Mouse (Mus musculus): ENCODE measurements around the gene Dhrs9.

The Dhrs9 gene

GRCm38 (mm10) chr2:69418294-69418881 is 38.1 kb downstream of the Dhrs9 start:
- DNase-seq (ENCODE audit: low read depth, low spot score), result peak; percentile 30

- DNase-seq (ENCODE audit: low read depth, low spot score), result no peak
Observed at GRCm38 (mm10) chr2:69424829-69425228, 44.6 kb downstream of the Dhrs9 start.

DNA sequence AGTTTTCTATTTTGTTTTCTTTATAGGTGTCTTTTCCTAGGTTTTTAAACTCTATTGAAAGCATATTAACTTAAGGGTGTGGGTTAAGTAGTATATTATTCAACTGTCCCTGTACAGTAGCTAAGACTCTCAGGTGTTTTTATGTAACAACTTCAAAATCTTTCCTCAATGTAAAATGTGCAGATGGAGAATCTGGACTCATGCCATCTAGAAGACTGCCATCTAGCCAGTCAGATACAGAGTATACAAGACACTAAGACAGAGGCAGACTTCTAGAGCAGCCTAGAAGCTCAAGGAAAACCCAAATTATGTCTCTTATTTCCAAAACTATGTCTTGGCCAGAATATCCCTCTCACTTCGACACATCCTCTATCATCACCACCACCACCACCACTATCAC is 45.8 kb downstream of the Dhrs9 start:
- no peak for DNase-seq (ENCODE audit: low read depth, low spot score)

DNA sequence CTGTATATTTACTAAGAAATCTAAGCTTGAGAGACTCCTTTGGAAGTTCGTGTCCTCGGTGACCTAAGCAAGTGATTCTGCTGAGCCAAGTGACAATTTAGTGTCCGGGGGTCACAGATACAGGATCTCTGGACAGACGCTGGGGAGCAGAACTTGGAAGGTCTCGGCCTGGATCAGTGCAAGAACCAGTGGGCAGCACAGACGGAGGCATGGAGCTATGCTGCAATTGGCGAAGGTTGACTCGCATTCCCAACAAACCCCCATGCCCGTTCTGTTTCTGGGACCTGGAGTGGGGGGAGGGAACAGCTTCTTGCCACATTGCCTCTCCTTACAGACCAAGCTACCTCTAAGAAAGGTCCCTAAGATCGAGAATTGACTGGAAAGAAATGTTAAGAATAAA is 46.9 kb downstream of the Dhrs9 start:
- DNase-seq (ENCODE audit: low read depth, low spot score), result no peak

DNA sequence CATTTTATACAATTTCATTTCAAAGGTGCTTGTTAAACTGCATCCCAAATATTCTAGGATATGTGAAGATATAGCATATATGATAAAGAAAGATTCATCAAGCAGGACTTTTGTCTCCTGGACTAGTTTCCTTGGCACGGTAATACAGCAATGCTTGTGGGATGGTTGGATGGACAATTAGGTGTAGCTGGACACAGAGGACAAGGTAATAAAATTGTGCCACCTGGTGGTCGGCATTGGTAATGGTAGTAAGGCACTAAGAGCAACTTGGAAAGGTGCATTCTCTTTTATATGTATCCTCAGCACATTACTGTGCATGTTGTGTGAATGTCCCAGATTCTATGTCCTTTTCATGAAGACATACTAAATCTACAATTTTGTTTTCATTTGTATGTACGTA is 47.9 kb downstream of the Dhrs9 start:
- DNase-seq (ENCODE audit: low read depth, low spot score), result no peak

DNA sequence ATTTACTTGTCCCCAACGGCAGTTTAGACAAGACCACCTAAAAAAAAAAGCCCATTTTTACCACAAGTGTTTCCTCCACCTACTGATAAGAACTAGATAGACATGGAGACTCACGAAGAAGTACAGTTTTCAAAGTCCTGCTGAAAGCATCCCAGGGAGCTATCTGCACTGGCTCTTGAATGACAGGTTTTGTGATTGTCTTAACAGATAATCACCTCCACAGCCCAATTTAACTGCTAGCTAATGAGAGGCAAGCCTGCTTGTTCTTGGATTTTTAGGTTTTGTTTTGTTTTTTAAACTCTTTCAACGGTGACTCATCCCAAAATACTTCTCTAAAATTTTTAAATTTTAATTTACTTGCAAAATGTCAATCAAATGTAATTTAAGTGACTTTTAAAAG is 61.4 kb downstream of the Dhrs9 start:
- DNase-seq (ENCODE audit: low read depth, low spot score), result no peak

DNA sequence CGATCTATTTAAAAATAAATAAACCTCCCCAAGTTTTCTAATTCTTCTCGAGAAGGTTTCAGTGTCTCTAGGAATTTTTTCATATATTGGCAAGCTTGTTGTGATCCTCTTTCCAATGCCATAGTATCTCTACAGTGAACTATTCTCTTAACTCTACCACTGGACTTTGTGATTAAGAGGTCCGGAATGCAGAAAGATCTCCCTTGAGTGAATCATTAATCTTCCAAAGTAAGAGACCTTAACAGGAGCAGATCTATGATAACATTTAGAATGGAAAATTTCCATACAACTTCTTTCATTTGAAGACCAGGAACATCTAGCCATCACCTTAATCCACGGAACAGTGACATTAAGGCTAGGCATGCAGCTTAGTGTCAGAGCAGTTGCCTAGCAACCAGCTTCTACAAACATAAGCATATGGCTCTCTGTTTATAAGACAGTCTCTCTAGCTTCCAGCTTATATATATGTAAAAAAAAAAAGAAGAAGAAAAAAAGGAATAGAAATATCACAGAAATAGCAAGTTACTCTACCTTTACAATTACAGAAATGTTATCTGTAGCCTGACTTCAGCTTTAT is 65.7 kb downstream of the Dhrs9 start:
- peak; percentile 22 for DNase-seq (ENCODE audit: low read depth, low spot score)

- DNase-seq (ENCODE audit: low read depth, low spot score), result no peak
Observed at GRCm38 (mm10) chr2:69448581-69448980, 68.3 kb downstream of the Dhrs9 start.

DNA sequence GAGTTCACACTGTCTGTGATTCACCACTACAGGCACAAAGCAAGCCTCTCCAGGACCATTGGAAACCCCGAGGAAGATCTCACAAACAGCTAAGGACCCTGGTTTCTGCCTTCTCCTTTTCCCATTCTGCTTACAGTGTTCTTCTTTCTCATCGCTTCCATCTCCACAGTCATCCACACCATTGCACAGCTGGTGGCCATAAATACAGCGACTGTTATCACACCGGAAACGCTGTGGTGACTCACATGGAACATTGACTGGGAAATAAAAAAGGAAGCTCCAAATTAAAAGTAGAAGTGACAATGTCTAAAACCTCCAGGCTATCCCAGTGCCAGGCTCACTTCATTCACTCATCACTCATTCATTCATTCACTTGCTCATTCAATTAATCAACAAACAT is 70.9 kb downstream of the Dhrs9 start:
- DNase-seq (ENCODE audit: low read depth, low spot score), result no peak

Measured in brain, embryonic 18.5 days (tissue).